Mouse (Mus musculus) megakaryocyte, adult 5-6 weeks (primary cell): ENCODE measurements around the gene Gm4133. TPM values are rescaled to one million over a fixed set of nuclear protein-coding genes. Genes with fewer than 3 reads are reported as not detected.
"Not testable (repeated sequence)": the region's sequence is repeated elsewhere in the genome, so short reads cannot be mapped to it uniquely, and the experiment has no call there.

Experiments used
- ATAC-seq: 2 replicates; pipeline ENCODE4 v1.8.0; 2016; ENCODE audit warnings: mild to moderate bottlenecking, inconsistent platforms; ENCODE audit not compliant: poor library complexity, severe bottlenecking
- total RNA-seq, 2 experiments: library from RNA; stranded (forward) in 1 of 2; stranded (reverse) in 1 of 2; fragments of 153-499, 151-499 nt in 1 of 2; fragments of 221-1000, 200-1000 nt in 1 of 2; gene quantifications; 2 replicates each; pipeline versions ENCODE4 v1.2.3 to v1.2.4; 2015 to 2017

The Gm4133 gene
- not detected in 2 replicates for total RNA-seq (2015)
- total RNA-seq (2017): not detected in 2 replicates

DNA sequence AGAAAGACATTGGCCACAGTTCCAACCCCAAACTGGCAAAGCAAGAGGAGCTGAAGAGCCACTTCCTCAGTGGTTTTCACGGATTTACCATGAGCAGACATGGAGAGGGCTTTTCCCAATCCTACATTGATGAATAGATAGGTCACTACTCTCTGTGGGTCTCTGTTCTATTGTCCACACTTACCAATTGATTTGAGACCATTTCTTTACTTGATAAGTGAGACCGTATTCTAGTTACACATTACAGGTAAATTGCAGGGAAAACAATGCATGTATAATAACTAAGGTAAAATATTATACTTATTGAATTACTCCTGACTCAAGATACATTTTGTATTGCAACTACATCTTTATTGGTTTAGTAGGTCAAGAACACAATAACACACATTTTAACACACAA is at the start of gene Gm4133:
Gm4133 (minus strand) TSS at position 101 of the 400 bp plus-strand sequence.
- ATAC-seq: not testable (repeated sequence)

- ATAC-seq: not testable (repeated sequence)
Observed at GRCm38 (mm10) chr7:20375310-20375709, 41.4 kb upstream of the Gm4133 start, which contains the start of gene Gm5728. Gene Gm5728 (minus strand): TSS chr7:20375410.

Other genes starting within 250 kb of the Gm4133 start
- gene Vmn1r91, start 234.4 kb downstream of the Gm4133 start, total RNA-seq (2015): not detected in 2 replicates
- not detected in 2 replicates for gene Vmn1r91, start 234.4 kb downstream of the Gm4133 start, total RNA-seq (2017)
- gene Gm16442, start 211.5 kb downstream of the Gm4133 start, total RNA-seq (2015): not detected in 2 replicates
- gene Gm16442, start 211.5 kb downstream of the Gm4133 start, total RNA-seq (2017): not detected in 2 replicates
- not detected in 2 replicates for gene Vmn1r93, start 195.0 kb downstream of the Gm4133 start, total RNA-seq (2015)
- not detected in 2 replicates for gene Vmn1r93, start 195.0 kb downstream of the Gm4133 start, total RNA-seq (2017)
- gene Vmn1r94, start 165.7 kb downstream of the Gm4133 start, total RNA-seq (2015): not detected in 2 replicates
- not detected in 2 replicates for gene Vmn1r94, start 165.7 kb downstream of the Gm4133 start, total RNA-seq (2017)
- not detected in 2 replicates for gene Vmn1r95, start 140.4 kb downstream of the Gm4133 start, total RNA-seq (2015)
- not detected in 2 replicates for gene Vmn1r95, start 140.4 kb downstream of the Gm4133 start, total RNA-seq (2017)
- not detected in 2 replicates for gene Gm6164, start 128.5 kb downstream of the Gm4133 start, total RNA-seq (2015)
- gene Gm6164, start 128.5 kb downstream of the Gm4133 start, total RNA-seq (2017): not detected in 2 replicates
- not detected in 2 replicates for gene Gm4498, start 100.2 kb downstream of the Gm4133 start, total RNA-seq (2015)
- not detected in 2 replicates for gene Gm4498, start 100.2 kb downstream of the Gm4133 start, total RNA-seq (2017)
- not detected in 2 replicates for gene Gm5890, start 71.2 kb downstream of the Gm4133 start, total RNA-seq (2015)
- gene Gm5890, start 71.2 kb downstream of the Gm4133 start, total RNA-seq (2017): not detected in 2 replicates
- gene Gm5728, start 41.3 kb upstream of the Gm4133 start, total RNA-seq (2015): not detected in 2 replicates
- not detected in 2 replicates for gene Gm5728, start 41.3 kb upstream of the Gm4133 start, total RNA-seq (2017)
- gene Vmn1r100, start 83.9 kb upstream of the Gm4133 start, total RNA-seq (2015): not detected in 2 replicates
- gene Vmn1r100, start 83.9 kb upstream of the Gm4133 start, total RNA-seq (2017): not detected in 2 replicates
- gene Vmn1r101, start 108.5 kb upstream of the Gm4133 start, total RNA-seq (2015): not detected in 2 replicates
- not detected in 2 replicates for gene Vmn1r101, start 108.5 kb upstream of the Gm4133 start, total RNA-seq (2017)
- gene Gm10670, start 140.9 kb upstream of the Gm4133 start, total RNA-seq (2015): not detected in 2 replicates
- not detected in 2 replicates for gene Gm10670, start 140.9 kb upstream of the Gm4133 start, total RNA-seq (2017)
- gene Vmn1r103, start 176.5 kb upstream of the Gm4133 start, total RNA-seq (2015): not detected in 2 replicates
- gene Vmn1r103, start 176.5 kb upstream of the Gm4133 start, total RNA-seq (2017): not detected in 2 replicates
- not detected in 2 replicates for gene Vmn1r104, start 199.8 kb upstream of the Gm4133 start, total RNA-seq (2015)
- not detected in 2 replicates for gene Vmn1r104, start 199.8 kb upstream of the Gm4133 start, total RNA-seq (2017)
- gene Gm5726, start 211.7 kb upstream of the Gm4133 start, total RNA-seq (2015): not detected in 2 replicates
- gene Gm5726, start 211.7 kb upstream of the Gm4133 start, total RNA-seq (2017): not detected in 2 replicates
- gene Gm4141, start 242.2 kb upstream of the Gm4133 start, total RNA-seq (2015): not detected in 2 replicates
- gene Gm4141, start 242.2 kb upstream of the Gm4133 start, total RNA-seq (2017): not detected in 2 replicates